Mouse (Mus musculus): ENCODE data around the gene Diras2.

The Diras2 gene

GRCm38 (mm10) chr13:52550690-52551193 lies 19.7 kb upstream of the Diras2 start:
- no peak for DNase-seq

GRCm38 (mm10) chr13:52546288-52546687 lies 15.2 kb upstream of the Diras2 start:
- DNase-seq, result no peak

GRCm38 (mm10) chr13:52542636-52543035 lies 11.6 kb upstream of the Diras2 start:
- DNase-seq, result no peak

GRCm38 (mm10) chr13:52542036-52542526 lies 11.0 kb upstream of the Diras2 start:
- no peak for DNase-seq

GRCm38 (mm10) chr13:52541385-52542035 lies 10.4 kb upstream of the Diras2 start:
- DNase-seq, result no peak

GRCm38 (mm10) chr13:52539461-52539860 lies 8.4 kb upstream of the Diras2 start:
- DNase-seq, result no peak

- DNase-seq, result no peak
Observed at GRCm38 (mm10) chr13:52538588-52539116, 7.6 kb upstream of the Diras2 start.

- no peak for DNase-seq
Observed at GRCm38 (mm10) chr13:52537754-52538587, 6.9 kb upstream of the Diras2 start.

GRCm38 (mm10) chr13:52535542-52535941 lies 4.5 kb upstream of the Diras2 start:
- peak; percentile 45 for DNase-seq

- DNase-seq, result no peak
Observed at GRCm38 (mm10) chr13:52533644-52534043, 2.6 kb upstream of the Diras2 start.

GRCm38 (mm10) chr13:52530008-52530945 lies 802 bp downstream of the Diras2 start:
- peak; percentile 81 for DNase-seq

- no peak for DNase-seq
Observed at GRCm38 (mm10) chr13:52529188-52529972, 1.7 kb downstream of the Diras2 start.

GRCm38 (mm10) chr13:52528786-52529185 lies 2.3 kb downstream of the Diras2 start:
- peak; percentile 48 for DNase-seq

- no peak for DNase-seq
Observed at GRCm38 (mm10) chr13:52528281-52528680, 2.8 kb downstream of the Diras2 start.

- DNase-seq, result no peak
Observed at GRCm38 (mm10) chr13:52526249-52527035, 4.6 kb downstream of the Diras2 start.

- DNase-seq, result no peak
Observed at GRCm38 (mm10) chr13:52524313-52524712, 6.8 kb downstream of the Diras2 start.

- no peak for DNase-seq
Observed at GRCm38 (mm10) chr13:52521176-52521575, 9.9 kb downstream of the Diras2 start.

GRCm38 (mm10) chr13:52519425-52519824 lies 11.7 kb downstream of the Diras2 start:
- no peak for DNase-seq

- no peak for DNase-seq
Observed at GRCm38 (mm10) chr13:52518377-52518776, 12.7 kb downstream of the Diras2 start.

- DNase-seq, result no peak
Observed at GRCm38 (mm10) chr13:52517021-52517420, 14.1 kb downstream of the Diras2 start.

GRCm38 (mm10) chr13:52516561-52516960 lies 14.5 kb downstream of the Diras2 start:
- no peak for DNase-seq
